Mouse (Mus musculus): ENCODE data around the gene Col18a1.

GRCm38 (mm10) chr10:77098619-77099018 lies 67.7 kb downstream of the Col18a1 start:
- TF ChIP-seq CTCF (IDR thresholded peaks at IDR 0.05; ENCODE audit: borderline replicate concordance, insufficient read depth, low read depth, low read length), result no peak
- no peak for TF ChIP-seq POLR2A (IDR thresholded peaks at IDR 0.05; ENCODE audit: borderline replicate concordance, insufficient read depth, low read length)
